ENCODE assay signal across 10 mouse cellular contexts in genomic region chr7:143009996-143010395, GRCm38 (mm10). TPM values are rescaled to one million over a fixed set of nuclear protein-coding genes. Genes with fewer than 3 reads are reported as not detected.
DNase-seq lines count a peak whose midpoint lies in the region; ATAC-seq and TF ChIP-seq lines count a peak whose summit lies in the region.
"Had no signal": no experiment of that assay in that cellular context is flagged by ENCODE, and none has a peak within 500 bp of the region (broad histone marks: within the 10 kb centered on the region; RNA-seq: fewer than 3 reads in every experiment).

No protein-coding gene starts in this region.

- WGBS in heart, embryonic 13.5 days: 81% methylated on average over 4 of the region's 4 CpGs
- WGBS in heart, adult 2 months: 87% methylated on average over 4 of the region's 4 CpGs
- 65% methylated on average over 4 of the region's 4 CpGs for WGBS in lung, postnatal 0 days
- 78% methylated on average over 4 of the region's 4 CpGs for WGBS in embryonic facial prominence, embryonic 15.5 days
- 89% methylated on average over 4 of the region's 4 CpGs for WGBS in neural tube, embryonic 13.5 days

- no peaks in the 10 kb centered on the region for H3K36me3 ChIP-seq in heart, embryonic 13.5 days
- H3K36me3 ChIP-seq in heart, adult 2 months (ENCODE audit: control insufficient read depth, insufficient read depth, low read length): no peaks in the 10 kb centered on the region
- H3K36me3 ChIP-seq in lung, postnatal 0 days (ENCODE audit: insufficient read depth, low read length): no peaks in the 10 kb centered on the region
- no peaks in the 10 kb centered on the region for H3K36me3 ChIP-seq in embryonic facial prominence, embryonic 15.5 days
- no peaks in the 10 kb centered on the region for H3K36me3 ChIP-seq in neural tube, embryonic 13.5 days

- no peak overlapping the region for H3K4me2 ChIP-seq in heart, embryonic 13.5 days
- H3K4me2 ChIP-seq in lung, postnatal 0 days (replicated peaks; ENCODE audit: low read depth, low read length): no peak overlapping the region
- H3K4me2 ChIP-seq in embryonic facial prominence, embryonic 15.5 days (replicated peaks): no peak overlapping the region
- H3K4me2 ChIP-seq in neural tube, embryonic 13.5 days: no peak overlapping the region

- peak overlapping the region; percentile 97 for H3K27ac ChIP-seq in heart, embryonic 13.5 days (replicated peaks)
- no peak overlapping the region; the same call in 1 of the 2 replicates for H3K27ac ChIP-seq in heart, adult 2 months
- H3K27ac ChIP-seq in lung, postnatal 0 days (ENCODE audit: low read length): peak overlapping the region; percentile 91; the same call in 1 of the 2 replicates
- H3K27ac ChIP-seq in embryonic facial prominence, embryonic 15.5 days (replicated peaks): peak overlapping the region; percentile 98
- H3K27ac ChIP-seq in neural tube, embryonic 13.5 days (replicated peaks): peak overlapping the region; percentile 87; the same call in 1 of the 2 replicates

- no peak for ATAC-seq in heart, embryonic 13.5 days (ENCODE audit: extremely low read depth, insufficient number of reproducible peaks, low FRiP score, low TSS enrichment)
- ATAC-seq in lung, postnatal 0 days: no peak
- ATAC-seq in embryonic facial prominence, embryonic 15.5 days (ENCODE audit: insufficient number of reproducible peaks, low FRiP score, low TSS enrichment, low read depth): no peak
- no peak for ATAC-seq in neural tube, embryonic 13.5 days (ENCODE audit: low read depth)

- peaks cover 98% of the 10 kb centered on the region for H3K4me1 ChIP-seq in heart, embryonic 13.5 days
- peaks cover 23% of the 10 kb centered on the region for H3K4me1 ChIP-seq in heart, adult 2 months (ENCODE audit: control insufficient read depth, insufficient read depth, low read length)
- H3K4me1 ChIP-seq in lung, postnatal 0 days (ENCODE audit: insufficient read depth, low read depth, low read length): peaks cover 35% of the 10 kb centered on the region; the same call in 1 of the 2 replicates
- H3K4me1 ChIP-seq in embryonic facial prominence, embryonic 15.5 days: peaks cover 43% of the 10 kb centered on the region
- peaks cover 61% of the 10 kb centered on the region for H3K4me1 ChIP-seq in neural tube, embryonic 13.5 days (replicated peaks)

- no peak for DNase-seq in heart, adult 2 months
- no peak for DNase-seq in lung, postnatal 0 days (ENCODE audit: low spot score)
- no peak for DNase-seq in lung, postnatal 25 days (ENCODE audit: low spot score)
- DNase-seq in urinary bladder, postnatal 4 days (ENCODE audit: low spot score in 2 of 2): no peak
- no peak for DNase-seq in layer of hippocampus, adult 9-10 months (ENCODE audit: low spot score)
- DNase-seq: adrenal gland, adult 2 months; right cerebral cortex, adult 18-20 months had no signal

- intact Hi-C loops in heart, adult 2 months (cut with DNase I): loop anchor here (2.0 to 5.0 kb wide), 4 partner anchors 33 to 457 kb away; no protein-coding TSS in a partner anchor

- no peak for TF ChIP-seq CTCF in heart, adult 2 months (IDR thresholded peaks at IDR 0.05)
- no peak for TF ChIP-seq CTCF in lung, postnatal 0 days (IDR thresholded peaks at IDR 0.05)

- no peak overlapping the region for H3K4me3 ChIP-seq in heart, embryonic 13.5 days
- H3K4me3 ChIP-seq in heart, adult 2 months: no peak overlapping the region
- no peak overlapping the region for H3K4me3 ChIP-seq in lung, postnatal 0 days (ENCODE audit: low read depth, low read length)
- no peak overlapping the region for H3K4me3 ChIP-seq in embryonic facial prominence, embryonic 15.5 days (replicated peaks)
- no peak overlapping the region for H3K4me3 ChIP-seq in neural tube, embryonic 13.5 days

- TF ChIP-seq EP300 in heart, adult 2 months (IDR thresholded peaks at IDR 0.05; ENCODE audit: insufficient read depth, low read depth, low read length): no peak
- TF ChIP-seq EP300 in lung, postnatal 0 days (IDR thresholded peaks at IDR 0.05): no peak

- no peaks in the 10 kb centered on the region for H3K27me3 ChIP-seq in heart, embryonic 13.5 days (replicated peaks)
- H3K27me3 ChIP-seq in heart, adult 2 months (ENCODE audit: control insufficient read depth, insufficient read depth, low read length): no peaks in the 10 kb centered on the region
- no peaks in the 10 kb centered on the region for H3K27me3 ChIP-seq in lung, postnatal 0 days (replicated peaks; ENCODE audit: insufficient read depth, low read length)
- H3K27me3 ChIP-seq in embryonic facial prominence, embryonic 15.5 days: no peaks in the 10 kb centered on the region
- no peaks in the 10 kb centered on the region; the same call in 1 of the 2 replicates for H3K27me3 ChIP-seq in neural tube, embryonic 13.5 days

- H3K9ac ChIP-seq in heart, embryonic 13.5 days: peak overlapping the region; percentile 50; the same call in 1 of the 2 replicates
- no peak overlapping the region for H3K9ac ChIP-seq in heart, adult 2 months (ENCODE audit: low read depth, low read length)
- H3K9ac ChIP-seq in lung, postnatal 0 days (replicated peaks; ENCODE audit: low read depth): no peak overlapping the region
- no peak overlapping the region for H3K9ac ChIP-seq in embryonic facial prominence, embryonic 15.5 days
- no peak overlapping the region for H3K9ac ChIP-seq in neural tube, embryonic 13.5 days

- H3K79me2 ChIP-seq in heart, adult 2 months (replicated peaks; ENCODE audit: control insufficient read depth, insufficient read depth, low read length): no peaks in the 10 kb centered on the region

- no peaks in the 10 kb centered on the region for H3K9me3 ChIP-seq in heart, embryonic 13.5 days
- no peaks in the 10 kb centered on the region for H3K9me3 ChIP-seq in lung, postnatal 0 days (ENCODE audit: low read length)
- no peaks in the 10 kb centered on the region for H3K9me3 ChIP-seq in embryonic facial prominence, embryonic 15.5 days (replicated peaks)
- no peaks in the 10 kb centered on the region for H3K9me3 ChIP-seq in neural tube, embryonic 13.5 days

- no peak for TF ChIP-seq POLR2A in heart, adult 2 months (IDR thresholded peaks at IDR 0.05; ENCODE audit: insufficient read depth, low read depth, low read length)

RNA-seq across cellular contexts. Expression of gene Tspan32, which starts 5.2 kb away (rescaled TPM):
- 4.9 and 5.9 TPM in 2 replicates for polyA plus RNA-seq in heart, embryonic 13.5 days (2015; fragmentation: Nextera tagmentation; extraction: Ambion mirVana)
- total RNA-seq in heart, adult 2 months (2021): 1 to 10 TPM in 1 of 2 experiments, under 1 TPM in 1; 0.44 to 1.3 TPM
- polyA plus RNA-seq in heart, adult 2 months (2012; rRNA removed): 1.8 and 1.9 TPM in 2 replicates
- 6.1 and 7.8 TPM in 2 replicates for polyA plus RNA-seq in lung, postnatal 0 days (2015; fragmentation: Nextera tagmentation; extraction: Ambion mirVana)
- polyA plus RNA-seq in embryonic facial prominence, embryonic 15.5 days (2015; fragmentation: Nextera tagmentation; extraction: Ambion mirVana): 4.5 and 4.9 TPM in 2 replicates
- polyA plus RNA-seq in neural tube, embryonic 13.5 days (2015; fragmentation: Nextera tagmentation; extraction: Ambion mirVana): 0.36 and 0.85 TPM in 2 replicates

RNA-seq across cellular contexts. Expression of gene Ascl2, which starts 40.9 kb away (rescaled TPM):
- polyA plus RNA-seq in heart, embryonic 13.5 days (2015; fragmentation: Nextera tagmentation; extraction: Ambion mirVana): 0.33 and 0.52 TPM in 2 replicates
- not detected for total RNA-seq in heart, adult 2 months (2021)
- polyA plus RNA-seq in heart, adult 2 months (2012; rRNA removed): 0.08 TPM in 1 of 2 replicates, not detected in the other
- polyA plus RNA-seq in lung, postnatal 0 days (2015; fragmentation: Nextera tagmentation; extraction: Ambion mirVana): 0.90 and 1.3 TPM in 2 replicates
- 2.0 and 2.1 TPM in 2 replicates for polyA plus RNA-seq in embryonic facial prominence, embryonic 15.5 days (2015; fragmentation: Nextera tagmentation; extraction: Ambion mirVana)
- 0.55 and 0.98 TPM in 2 replicates for polyA plus RNA-seq in neural tube, embryonic 13.5 days (2015; fragmentation: Nextera tagmentation; extraction: Ambion mirVana)

RNA-seq across cellular contexts. Expression of gene Cd81, which starts 42.5 kb away (rescaled TPM):
- polyA plus RNA-seq in heart, embryonic 13.5 days (2015; fragmentation: Nextera tagmentation; extraction: Ambion mirVana): 750 and 845 TPM in 2 replicates
- 100 to 1,000 TPM; 424 to 434 TPM for total RNA-seq in heart, adult 2 months (2021)
- polyA plus RNA-seq in heart, adult 2 months (2012; rRNA removed): 641 and 822 TPM in 2 replicates
- polyA plus RNA-seq in lung, postnatal 0 days (2015; fragmentation: Nextera tagmentation; extraction: Ambion mirVana): 724 and 747 TPM in 2 replicates
- 576 and 606 TPM in 2 replicates for polyA plus RNA-seq in embryonic facial prominence, embryonic 15.5 days (2015; fragmentation: Nextera tagmentation; extraction: Ambion mirVana)
- 365 and 369 TPM in 2 replicates for polyA plus RNA-seq in neural tube, embryonic 13.5 days (2015; fragmentation: Nextera tagmentation; extraction: Ambion mirVana)

RNA-seq across cellular contexts. Expression of gene Tssc4, which starts 59.1 kb away (rescaled TPM):
- polyA plus RNA-seq in heart, embryonic 13.5 days (2015; fragmentation: Nextera tagmentation; extraction: Ambion mirVana): 58.2 and 60.7 TPM in 2 replicates
- 10 to 100 TPM; 13.6 to 14.8 TPM for total RNA-seq in heart, adult 2 months (2021)
- 33.2 and 36.9 TPM in 2 replicates for polyA plus RNA-seq in heart, adult 2 months (2012; rRNA removed)
- 52.3 and 54.5 TPM in 2 replicates for polyA plus RNA-seq in lung, postnatal 0 days (2015; fragmentation: Nextera tagmentation; extraction: Ambion mirVana)
- 104 TPM in 2 replicates for polyA plus RNA-seq in embryonic facial prominence, embryonic 15.5 days (2015; fragmentation: Nextera tagmentation; extraction: Ambion mirVana)
- 82.4 and 88.4 TPM in 2 replicates for polyA plus RNA-seq in neural tube, embryonic 13.5 days (2015; fragmentation: Nextera tagmentation; extraction: Ambion mirVana)
